Mouse (Mus musculus): ENCODE results near the gene Mrps31. TPM values are rescaled to one million over a fixed set of nuclear protein-coding genes. Genes with fewer than 3 reads are reported as not detected.

Gene Mrps31
- 21.7 and 22.5 TPM in 2 replicates for polyA plus RNA-seq (2012; rRNA removed)

- under 1% methylated on average over 25 of the region's 25 CpGs for WGBS
- H3K4me3 ChIP-seq (replicated peaks; ENCODE audit: insufficient read depth, low read depth, low read length) = peak within 1 kb of the TSS; percentile 93
- peak within 1 kb of the TSS; percentile 78; the same call in 1 of the 2 replicates for H3K27ac ChIP-seq (ENCODE audit: insufficient read depth, low read length)
- DNase-seq = peak; percentile 87 to 89
- no peaks in the 10 kb centered on the region for H3K27me3 ChIP-seq (ENCODE audit: control insufficient read depth, insufficient read depth, low read length)
- TF ChIP-seq CTCF (IDR thresholded peaks at IDR 0.05; ENCODE audit: borderline replicate concordance, insufficient read depth, low read depth, low read length) (no peak), POLR2A (IDR thresholded peaks at IDR 0.05; ENCODE audit: borderline replicate concordance, insufficient read depth, low read length) (peak; percentile 53; the same call in 1 of the 2 replicates)
- peaks cover 3% of the 10 kb centered on the region for H3K4me1 ChIP-seq (ENCODE audit: control insufficient read depth, insufficient read depth, low read length)
Observed at GRCm38 (mm10) chr8:22411282-22411702, at the start of gene Mrps31. TSS of gene Mrps31 (plus strand) at chr8:22411361.

DNA sequence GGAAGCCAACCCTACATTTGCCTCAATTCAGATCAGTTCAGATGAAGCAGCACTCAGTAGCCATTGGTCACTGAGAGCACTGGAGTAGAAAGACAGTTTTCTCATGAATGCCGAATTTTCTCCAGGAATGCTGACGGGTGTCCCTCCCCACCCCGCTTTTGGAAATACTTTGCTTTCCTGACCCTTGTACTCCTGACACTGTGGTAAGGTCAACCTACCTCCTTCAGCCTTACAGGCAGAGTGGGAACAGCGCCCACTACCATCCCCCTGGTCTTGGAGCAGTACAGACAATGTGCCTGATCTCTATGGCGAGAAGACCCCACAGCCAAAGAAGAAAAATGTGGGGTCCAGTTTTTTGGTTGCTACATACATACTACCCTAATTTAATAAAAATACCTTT lies 34.9 kb upstream of the Mrps31 start:
- TF ChIP-seq POLR2A (IDR thresholded peaks at IDR 0.05; ENCODE audit: borderline replicate concordance, insufficient read depth, low read length) (no peak), CTCF (IDR thresholded peaks at IDR 0.05; ENCODE audit: borderline replicate concordance, insufficient read depth, low read depth, low read length) (no peak)
- no peak for DNase-seq
- H3K4me1 ChIP-seq (ENCODE audit: control insufficient read depth, insufficient read depth, low read length) = no peaks in the 10 kb centered on the region
- no peaks in the 10 kb centered on the region for H3K27me3 ChIP-seq (ENCODE audit: control insufficient read depth, insufficient read depth, low read length)
- no peak overlapping the region for H3K4me3 ChIP-seq (replicated peaks; ENCODE audit: insufficient read depth, low read depth, low read length)
- H3K27ac ChIP-seq (ENCODE audit: insufficient read depth, low read length) = no peak overlapping the region
- WGBS = 92% methylated on average over 5 of the region's 5 CpGs

DNA sequence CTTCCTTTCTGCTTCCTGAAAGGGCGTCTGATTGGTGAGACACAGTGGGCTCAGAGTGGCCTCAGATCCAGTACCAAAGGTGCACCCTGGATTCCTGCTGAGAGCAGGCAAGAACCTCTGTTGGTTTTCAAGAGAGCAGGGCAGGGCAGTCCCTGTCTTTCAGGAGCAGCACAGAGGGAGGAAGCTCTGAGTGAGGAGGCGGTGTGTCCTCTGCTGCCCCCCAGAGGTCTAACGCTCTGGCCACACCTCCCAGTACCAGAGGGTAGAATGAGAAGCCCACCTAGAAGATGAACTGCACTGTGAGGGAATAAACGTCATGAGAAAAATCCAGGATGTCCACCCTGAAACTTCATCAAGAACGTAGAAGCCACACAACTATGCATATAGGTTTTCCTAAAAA lies 34.3 kb upstream of the Mrps31 start:
- H3K27me3 ChIP-seq (ENCODE audit: control insufficient read depth, insufficient read depth, low read length) = no peaks in the 10 kb centered on the region
- H3K4me3 ChIP-seq (replicated peaks; ENCODE audit: insufficient read depth, low read depth, low read length) = no peak overlapping the region
- no peak overlapping the region for H3K27ac ChIP-seq (ENCODE audit: insufficient read depth, low read length)
- 44% methylated on average over 5 of the region's 5 CpGs for WGBS
- H3K4me1 ChIP-seq (ENCODE audit: control insufficient read depth, insufficient read depth, low read length) = no peaks in the 10 kb centered on the region
- TF ChIP-seq POLR2A (IDR thresholded peaks at IDR 0.05; ENCODE audit: borderline replicate concordance, insufficient read depth, low read length) (no peak), CTCF (IDR thresholded peaks at IDR 0.05; ENCODE audit: borderline replicate concordance, insufficient read depth, low read depth, low read length) (peak; percentile 46; the same call in 1 of the 2 replicates)
- DNase-seq = no peak

GRCm38 (mm10) chr8:22380934-22381333 lies 30.2 kb upstream of the Mrps31 start:
- DNase-seq = no peak
- Histone ChIP-seq H3K4me1 (ENCODE audit: control insufficient read depth, insufficient read depth, low read length) (no peaks in the 10 kb centered on the region), H3K4me3 (replicated peaks; ENCODE audit: insufficient read depth, low read depth, low read length) (no peak overlapping the region), H3K27ac (ENCODE audit: insufficient read depth, low read length) (no peak overlapping the region), H3K27me3 (ENCODE audit: control insufficient read depth, insufficient read depth, low read length) (no peaks in the 10 kb centered on the region)
- TF ChIP-seq CTCF (IDR thresholded peaks at IDR 0.05; ENCODE audit: borderline replicate concordance, insufficient read depth, low read depth, low read length) (no peak), POLR2A (IDR thresholded peaks at IDR 0.05; ENCODE audit: borderline replicate concordance, insufficient read depth, low read length) (no peak)
- 94% methylated on average over 11 of the region's 11 CpGs for WGBS

- TF ChIP-seq POLR2A (IDR thresholded peaks at IDR 0.05; ENCODE audit: borderline replicate concordance, insufficient read depth, low read length) = no peak
- TF ChIP-seq CTCF (IDR thresholded peaks at IDR 0.05; ENCODE audit: borderline replicate concordance, insufficient read depth, low read depth, low read length) = no peak
- H3K27me3 ChIP-seq (ENCODE audit: control insufficient read depth, insufficient read depth, low read length) = no peaks in the 10 kb centered on the region
- H3K4me3 ChIP-seq (replicated peaks; ENCODE audit: insufficient read depth, low read depth, low read length) = no peak overlapping the region
- H3K4me1 ChIP-seq (ENCODE audit: control insufficient read depth, insufficient read depth, low read length) = no peaks in the 10 kb centered on the region
- no peak for DNase-seq
- WGBS = 75% methylated on average over 19 of the region's 19 CpGs
- H3K27ac ChIP-seq (ENCODE audit: insufficient read depth, low read length) = no peak overlapping the region
Observed at GRCm38 (mm10) chr8:22382824-22383595, 28.2 kb upstream of the Mrps31 start.

- Histone ChIP-seq H3K4me1 (ENCODE audit: control insufficient read depth, insufficient read depth, low read length) (no peaks in the 10 kb centered on the region), H3K27me3 (ENCODE audit: control insufficient read depth, insufficient read depth, low read length) (no peaks in the 10 kb centered on the region), H3K27ac (ENCODE audit: insufficient read depth, low read length) (no peak overlapping the region), H3K4me3 (replicated peaks; ENCODE audit: insufficient read depth, low read depth, low read length) (no peak overlapping the region)
- TF ChIP-seq CTCF (IDR thresholded peaks at IDR 0.05; ENCODE audit: borderline replicate concordance, insufficient read depth, low read depth, low read length) = no peak
- no peak for TF ChIP-seq POLR2A (IDR thresholded peaks at IDR 0.05; ENCODE audit: borderline replicate concordance, insufficient read depth, low read length)
- 90% methylated on average over 6 of the region's 6 CpGs for WGBS
- no peak for DNase-seq
Observed at GRCm38 (mm10) chr8:22385158-22385557, 26.0 kb upstream of the Mrps31 start.

DNA sequence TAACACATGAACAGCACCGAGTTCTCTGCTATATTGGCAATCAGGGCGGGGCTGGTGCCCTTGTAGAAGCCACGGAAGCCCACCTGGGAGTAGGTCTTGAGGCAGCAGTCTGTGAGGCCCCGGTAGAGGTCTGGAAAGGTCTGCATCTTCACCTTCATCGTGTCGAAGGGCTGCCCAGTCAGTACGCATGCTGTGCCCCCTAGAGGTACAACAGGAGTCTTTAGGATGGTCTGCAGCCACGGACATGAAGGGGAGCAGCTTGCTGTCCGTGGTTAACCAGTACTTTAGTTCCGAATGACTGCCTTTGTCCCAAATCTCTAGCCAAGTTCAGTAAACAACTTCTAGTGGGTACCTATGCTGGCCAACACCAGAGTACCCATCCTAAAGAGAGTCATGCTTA lies 21.3 kb upstream of the Mrps31 start:
- Histone ChIP-seq H3K4me3 (replicated peaks; ENCODE audit: insufficient read depth, low read depth, low read length) (no peak overlapping the region), H3K4me1 (ENCODE audit: control insufficient read depth, insufficient read depth, low read length) (no peaks in the 10 kb centered on the region), H3K27ac (ENCODE audit: insufficient read depth, low read length) (no peak overlapping the region), H3K27me3 (ENCODE audit: control insufficient read depth, insufficient read depth, low read length) (no peaks in the 10 kb centered on the region)
- no peak for DNase-seq
- 79% methylated on average over 10 of the region's 10 CpGs for WGBS
- TF ChIP-seq CTCF (IDR thresholded peaks at IDR 0.05; ENCODE audit: borderline replicate concordance, insufficient read depth, low read depth, low read length) (no peak), POLR2A (IDR thresholded peaks at IDR 0.05; ENCODE audit: borderline replicate concordance, insufficient read depth, low read length) (no peak)

Data from cerebellum, adult 2 months (tissue).